13 mouse cellular contexts compared by ENCODE assay signal in genomic region chr2:170767243-170767642, GRCm38 (mm10). TPM values are rescaled to one million over a fixed set of nuclear protein-coding genes. Genes with fewer than 3 reads are reported as not detected.
A peak's percentile ranks its signal among the peaks of the same experiment; 100 is the strongest.
DNase-seq lines count a peak whose midpoint lies in the region; ATAC-seq and TF ChIP-seq lines count a peak whose summit lies in the region.
"Had no signal": no experiment of that assay in that cellular context is flagged by ENCODE, and none has a peak within 500 bp of the region (broad histone marks: within the 10 kb centered on the region; RNA-seq: fewer than 3 reads in every experiment).

No protein-coding gene starts in this region.

- H3K4me2 ChIP-seq in heart, embryonic 14.5 days (ENCODE audit: low read length): peak overlapping the region; percentile 27
- no peak overlapping the region for H3K4me2 ChIP-seq in heart, embryonic 11.5 days
- no peak overlapping the region for H3K4me2 ChIP-seq in embryonic facial prominence, embryonic 14.5 days (ENCODE audit: low read depth, low read length)
- no peak overlapping the region for H3K4me2 ChIP-seq in midbrain, embryonic 15.5 days

- no peak overlapping the region for H3K4me3 ChIP-seq in heart, embryonic 14.5 days (ENCODE audit: control insufficient read depth in 1 of 2, insufficient read depth in 1 of 2, low read depth in 1 of 2, low read length in 2 of 2)
- H3K4me3 ChIP-seq in heart, embryonic 11.5 days (ENCODE audit: low read depth, low read length): no peak overlapping the region
- H3K4me3 ChIP-seq in embryonic facial prominence, embryonic 14.5 days (ENCODE audit: low read depth, low read length): no peak overlapping the region
- H3K4me3 ChIP-seq in midbrain, embryonic 15.5 days: no peak overlapping the region
- no peak overlapping the region for H3K4me3 ChIP-seq in thymus, adult 2 months (ENCODE audit: control insufficient read depth, insufficient read depth, low read length)

- no peak for TF ChIP-seq CTCF in thymus, adult 2 months (IDR thresholded peaks at IDR 0.05; ENCODE audit: borderline replicate concordance, control insufficient read depth, extremely low read depth, insufficient read depth, low read length, poor library complexity)

- ATAC-seq in heart, embryonic 14.5 days (ENCODE audit: insufficient number of reproducible peaks, insufficient read depth, low FRiP score, low read depth): no peak
- ATAC-seq in heart, embryonic 11.5 days (replicated peaks; ENCODE audit: insufficient number of reproducible peaks, low FRiP score, low TSS enrichment): no peak
- no peak for ATAC-seq in embryonic facial prominence, embryonic 14.5 days (ENCODE audit: low read depth)
- no peak for ATAC-seq in midbrain, embryonic 15.5 days (replicated peaks)

- H3K27me3 ChIP-seq in heart, embryonic 14.5 days (ENCODE audit: control insufficient read depth, insufficient read depth, low read length): no peaks in the 10 kb centered on the region
- no peaks in the 10 kb centered on the region; the same call in 1 of the 2 replicates for H3K27me3 ChIP-seq in heart, embryonic 11.5 days (ENCODE audit: control insufficient read depth, insufficient read depth, low read length)
- H3K27me3 ChIP-seq in embryonic facial prominence, embryonic 14.5 days (replicated peaks; ENCODE audit: control insufficient read depth, insufficient read depth, low read length): no peaks in the 10 kb centered on the region
- H3K27me3 ChIP-seq in midbrain, embryonic 15.5 days (replicated peaks): no peaks in the 10 kb centered on the region
- H3K27me3 ChIP-seq in thymus, adult 2 months (ENCODE audit: control insufficient read depth, insufficient read depth, low read length): no peaks in the 10 kb centered on the region

- H3K36me3 ChIP-seq in heart, embryonic 14.5 days (ENCODE audit: control insufficient read depth, insufficient read depth, low read length): no peaks in the 10 kb centered on the region
- no peaks in the 10 kb centered on the region for H3K36me3 ChIP-seq in heart, embryonic 11.5 days (ENCODE audit: control insufficient read depth, insufficient read depth, low read length)
- H3K36me3 ChIP-seq in embryonic facial prominence, embryonic 14.5 days (ENCODE audit: control insufficient read depth, insufficient read depth, low read length): no peaks in the 10 kb centered on the region
- H3K36me3 ChIP-seq in midbrain, embryonic 15.5 days (replicated peaks): no peaks in the 10 kb centered on the region
- no peaks in the 10 kb centered on the region for H3K36me3 ChIP-seq in thymus, adult 2 months (ENCODE audit: control insufficient read depth, insufficient read depth, low read length)

- WGBS in heart, embryonic 14.5 days: 27% methylated on average over 8 of the region's 8 CpGs
- WGBS in heart, embryonic 11.5 days (ENCODE audit: insufficient replicate concordance): 44% methylated on average over 8 of the region's 8 CpGs
- 51% methylated on average over 8 of the region's 8 CpGs for WGBS in embryonic facial prominence, embryonic 14.5 days
- 28% methylated on average over 8 of the region's 8 CpGs for WGBS in midbrain, embryonic 15.5 days
- whole genome bisulfite sequencing in thymus, adult 2 months: 86% methylated on average over 8 of the region's 8 CpGs

- peaks cover 3 to 9% of the 10 kb centered on the region in 2 experiments; a peak in 3 of 4 replicates for H3K4me1 ChIP-seq in heart, embryonic 14.5 days (ENCODE audit: control insufficient read depth in 2 of 2, insufficient read depth in 2 of 2, low read length in 2 of 2)
- peaks cover under 1% of the 10 kb centered on the region; the same call in 1 of the 2 replicates for H3K4me1 ChIP-seq in heart, embryonic 11.5 days (ENCODE audit: control insufficient read depth, insufficient read depth, low read length)
- 0 out of 2 replicates have a peak, but pooled peaks cover 4% of the 10 kb centered on the region for H3K4me1 ChIP-seq in embryonic facial prominence, embryonic 14.5 days (ENCODE audit: control insufficient read depth, insufficient read depth, low read length)
- H3K4me1 ChIP-seq in midbrain, embryonic 15.5 days: peaks cover 18% of the 10 kb centered on the region
- no peaks in the 10 kb centered on the region for H3K4me1 ChIP-seq in thymus, adult 2 months (replicated peaks; ENCODE audit: control insufficient read depth, insufficient read depth, low read length)

- no peak overlapping the region for H3K27ac ChIP-seq in heart, embryonic 14.5 days (replicated peaks in 1 of 2; ENCODE audit: control insufficient read depth in 1 of 2, insufficient read depth in 1 of 2, low read depth in 2 of 2, low read length in 2 of 2)
- no peak overlapping the region for H3K27ac ChIP-seq in heart, embryonic 11.5 days (ENCODE audit: low read depth, low read length)
- H3K27ac ChIP-seq in embryonic facial prominence, embryonic 14.5 days (replicated peaks; ENCODE audit: low read depth, low read length): no peak overlapping the region
- peak overlapping the region; percentile 48 for H3K27ac ChIP-seq in midbrain, embryonic 15.5 days
- no peak overlapping the region for H3K27ac ChIP-seq in thymus, adult 2 months (ENCODE audit: control insufficient read depth, insufficient read depth, low read length)
- H3K27ac ChIP-seq: liver, embryonic 14.5 days had no signal

- TF ChIP-seq POLR2A in thymus, adult 2 months (IDR thresholded peaks at IDR 0.05; ENCODE audit: control insufficient read depth, extremely low read depth, insufficient read depth, low read length, poor library complexity): no peak

- no peak overlapping the region for H3K9ac ChIP-seq in heart, embryonic 14.5 days (ENCODE audit: low read length)
- H3K9ac ChIP-seq in heart, embryonic 11.5 days (ENCODE audit: low read depth, low read length): no peak overlapping the region
- no peak overlapping the region for H3K9ac ChIP-seq in embryonic facial prominence, embryonic 14.5 days (ENCODE audit: low read depth, low read length)
- no peak overlapping the region for H3K9ac ChIP-seq in midbrain, embryonic 15.5 days
- H3K9ac ChIP-seq: liver, embryonic 14.5 days had no signal

- peak; percentile 30 for DNase-seq in embryonic facial prominence, embryonic 14.5 days (ENCODE audit: low spot score)
- peak; percentile 37 for DNase-seq in layer of hippocampus, adult 9-10 months (ENCODE audit: low spot score)
- DNase-seq in thymus, adult 2 months: no peak
- no peak for DNase-seq in thymus, postnatal 25 days
- DNase-seq in ovary, postnatal 36 days (ENCODE audit: low spot score): no peak
- DNase-seq: adrenal gland, adult 8-10 months; cerebellum, adult 2 months; heart, adult 18-20 months had no signal

- H3K9me3 ChIP-seq in heart, embryonic 14.5 days (ENCODE audit: control insufficient read depth, low read length): no peaks in the 10 kb centered on the region
- no peaks in the 10 kb centered on the region for H3K9me3 ChIP-seq in heart, embryonic 11.5 days (replicated peaks; ENCODE audit: control insufficient read depth, low read length)
- H3K9me3 ChIP-seq in embryonic facial prominence, embryonic 14.5 days (ENCODE audit: control insufficient read depth, low read length): no peaks in the 10 kb centered on the region
- no peaks in the 10 kb centered on the region for H3K9me3 ChIP-seq in midbrain, embryonic 15.5 days

RNA-seq across cellular contexts. Expression of gene Dok5, which starts 35.6 kb away (rescaled TPM):
- polyA plus RNA-seq in heart, embryonic 14.5 days (2014; fragmentation: Nextera tagmentation; extraction: Ambion mirVana): 4.4 and 5.6 TPM in 2 replicates
- polyA plus RNA-seq in heart, embryonic 11.5 days (2014; fragmentation: Nextera tagmentation; extraction: Ambion mirVana): 6.9 and 7.8 TPM in 2 replicates
- polyA plus RNA-seq in embryonic facial prominence, embryonic 14.5 days (2014; fragmentation: Nextera tagmentation; extraction: Ambion mirVana): 16.8 and 18.6 TPM in 2 replicates
- 52.9 and 55.1 TPM in 2 replicates for polyA plus RNA-seq in midbrain, embryonic 15.5 days (2015; fragmentation: Nextera tagmentation; extraction: Ambion mirVana)
- polyA plus RNA-seq in thymus, adult 2 months (2012; rRNA removed): 0.18 and 0.63 TPM in 2 replicates
- polyA plus RNA-seq: C2C12 had no signal

Comparison
In these comparisons a context has a peak if more than half of its experiments do, and no peak if none do; other contexts are left out.
1. DNase-seq: peak in embryonic facial prominence, embryonic 14.5 days (single experiment) and layer of hippocampus, adult 9-10 months (single experiment); none in thymus, adult 2 months (single experiment), thymus, postnatal 25 days (single experiment) and ovary, postnatal 36 days (single experiment).